Mouse (Mus musculus): Measurements from ENCODE around the gene Atp5j2. TPM values are rescaled to one million over a fixed set of nuclear protein-coding genes. Genes with fewer than 3 reads are reported as not detected.

The Atp5j2 gene
- 100 to 1,000 TPM; 112 TPM for total RNA-seq (2023)

GRCm38 (mm10) chr5:145191962-145192361 lies at the start of gene Atp5j2:
Gene Atp5j2 (minus strand): TSS chr5:145192062.

GRCm38 (mm10) chr5:145231367-145231871 lies 39.6 kb upstream of the Atp5j2 start, which contains the start of gene Zfp655:
Gene Zfp655 (plus strand): TSS chr5:145231715.

GRCm38 (mm10) chr5:145203936-145204691 lies 12.3 kb upstream of the Atp5j2 start, which contains the start of gene Zkscan5:
Gene Zkscan5 (plus strand): TSS chr5:145204562.

GRCm38 (mm10) chr5:145201321-145201991 lies 9.6 kb upstream of the Atp5j2 start, which contains the start of gene Zkscan14:
Gene Zkscan14 (minus strand): TSS chr5:145201868.

GRCm38 (mm10) chr5:145166536-145167305 lies 25.1 kb downstream of the Atp5j2 start, which contains the start of the genes Ptcd1 and Cpsf4:
Gene Ptcd1 (minus strand): TSS chr5:145167108.
Gene Cpsf4 (plus strand): TSS chr5:145167213.

GRCm38 (mm10) chr5:145139571-145140519 lies 52.0 kb downstream of the Atp5j2 start, which contains the start of the genes Pdap1 and Bud31:
Gene Pdap1 (minus strand): TSS chr5:145140238.
Gene Bud31 (plus strand): TSS chr5:145140362.

Other genes with a start within 250 kb of the Atp5j2 start
- gene Smurf1, start 226.2 kb downstream of the Atp5j2 start, total RNA-seq (2023) = 10 to 100 TPM; 12.4 to 13.2 TPM
- gene Gm4871, start 159.3 kb downstream of the Atp5j2 start, total RNA-seq (2023) = not detected
- gene 1700018F24Rik, start 149.1 kb downstream of the Atp5j2 start, total RNA-seq (2023) = not detected
- gene Arpc1a, start 108.2 kb downstream of the Atp5j2 start, total RNA-seq (2023) = 10 to 100 TPM; 79.1 to 86.9 TPM
- gene Kpna7, start 108.0 kb downstream of the Atp5j2 start, total RNA-seq (2023) = not detected
- gene Arpc1b, start 77.8 kb downstream of the Atp5j2 start, total RNA-seq (2023) = 1,000 to 10,000 TPM in 1 of 2 experiments, 100 to 1,000 TPM in 1; 966 to 1,061 TPM
- gene Pdap1, start 51.8 kb downstream of the Atp5j2 start, total RNA-seq (2023) = 10 to 100 TPM; 34.0 to 39.6 TPM
- gene Bud31, start 51.7 kb downstream of the Atp5j2 start, total RNA-seq (2023) = 100 to 1,000 TPM; 123 to 126 TPM
- gene Ptcd1, start 25.0 kb downstream of the Atp5j2 start, total RNA-seq (2023) = 10 to 100 TPM; 13.8 to 15.7 TPM
- 10 to 100 TPM; 29.3 to 29.5 TPM for gene Cpsf4, start 24.8 kb downstream of the Atp5j2 start, total RNA-seq (2023)
- gene Zkscan14, start 9.8 kb upstream of the Atp5j2 start, total RNA-seq (2023) = 10 to 100 TPM; 12.5 to 14.7 TPM
- gene Zkscan5, start 12.5 kb upstream of the Atp5j2 start, total RNA-seq (2023) = 1 to 10 TPM; 4.0 to 4.1 TPM
- 10 to 100 TPM; 46.1 to 56.4 TPM for gene Zfp655, start 39.7 kb upstream of the Atp5j2 start, total RNA-seq (2023)
- gene Zscan25, start 88.4 kb upstream of the Atp5j2 start, total RNA-seq (2023) = 1 to 10 TPM; 7.8 to 8.1 TPM
- not detected for gene Cyp3a57, start 153.2 kb upstream of the Atp5j2 start, total RNA-seq (2023)